Comparison of ENCODE assay signal across 10 mouse cellular contexts in genomic region chr1:36496719-36497118, GRCm38 (mm10). TPM values are rescaled to one million over a fixed set of nuclear protein-coding genes. Genes with fewer than 3 reads are reported as not detected.
DNase-seq lines count a peak whose midpoint lies in the region; ATAC-seq and TF ChIP-seq lines count a peak whose summit lies in the region.
"Had no signal": no experiment of that assay in that cellular context is flagged by ENCODE, and none has a peak within 500 bp of the region (broad histone marks: within the 10 kb centered on the region; RNA-seq: fewer than 3 reads in every experiment).

No protein-coding gene starts in this region.

- no peak for TF ChIP-seq POLR2A in cerebellum, adult 2 months (IDR thresholded peaks at IDR 0.05; ENCODE audit: borderline replicate concordance, insufficient read depth, low read length)

- peaks cover 21% of the 10 kb centered on the region for H3K36me3 ChIP-seq in kidney, embryonic 15.5 days
- H3K36me3 ChIP-seq in stomach, postnatal 0 days (ENCODE audit: control insufficient read depth, insufficient read depth, low read length): peaks cover 2% of the 10 kb centered on the region; the same call in 1 of the 2 replicates

- no peak overlapping the region for H3K4me2 ChIP-seq in kidney, embryonic 15.5 days
- H3K4me2 ChIP-seq in stomach, postnatal 0 days (replicated peaks; ENCODE audit: low read depth): no peak overlapping the region

- WGBS in cerebellum, adult 2 months: 33% methylated on average over 2 of the region's 2 CpGs
- WGBS in kidney, embryonic 15.5 days: 41% methylated on average over 2 of the region's 2 CpGs
- 58% methylated on average over 2 of the region's 2 CpGs for WGBS in stomach, postnatal 0 days

- no peak for ATAC-seq in kidney, embryonic 15.5 days (replicated peaks; ENCODE audit: low FRiP score)
- no peak for ATAC-seq in stomach, postnatal 0 days (ENCODE audit: low FRiP score, low TSS enrichment)

- H3K27ac ChIP-seq in cerebellum, adult 2 months (ENCODE audit: insufficient read depth, low read length): no peak overlapping the region
- no peak overlapping the region for H3K27ac ChIP-seq in kidney, embryonic 15.5 days
- H3K27ac ChIP-seq in stomach, postnatal 0 days (replicated peaks): no peak overlapping the region

- no peaks in the 10 kb centered on the region for H3K27me3 ChIP-seq in cerebellum, adult 2 months (ENCODE audit: control insufficient read depth, insufficient read depth, low read length)
- H3K27me3 ChIP-seq in kidney, embryonic 15.5 days: no peaks in the 10 kb centered on the region
- no peaks in the 10 kb centered on the region for H3K27me3 ChIP-seq in stomach, postnatal 0 days (ENCODE audit: control insufficient read depth, insufficient read depth, low read length)

- no peak overlapping the region for H3K4me3 ChIP-seq in cerebellum, adult 2 months (replicated peaks; ENCODE audit: insufficient read depth, low read depth, low read length)
- H3K4me3 ChIP-seq in kidney, embryonic 15.5 days (replicated peaks): no peak overlapping the region
- H3K4me3 ChIP-seq in stomach, postnatal 0 days (ENCODE audit: low read depth, low read length): no peak overlapping the region
- H3K4me3 ChIP-seq: megakaryocyte, embryonic 14.5 days had no signal

- H3K9ac ChIP-seq in kidney, embryonic 15.5 days: no peak overlapping the region
- H3K9ac ChIP-seq in stomach, postnatal 0 days (ENCODE audit: low read length): no peak overlapping the region

- peak; percentile 64; the same call in 1 of the 2 replicates for TF ChIP-seq CTCF in cerebellum, adult 2 months (IDR thresholded peaks at IDR 0.05; ENCODE audit: borderline replicate concordance, insufficient read depth, low read depth, low read length)
- TF ChIP-seq CTCF in stomach, postnatal 0 days (IDR thresholded peaks at IDR 0.05; ENCODE audit: low read depth): peak; percentile 64

- H3K9me3 ChIP-seq in kidney, embryonic 15.5 days (replicated peaks): no peaks in the 10 kb centered on the region
- H3K9me3 ChIP-seq in stomach, postnatal 0 days (ENCODE audit: control insufficient read depth, low read length): no peaks in the 10 kb centered on the region
- H3K9me3 ChIP-seq: megakaryocyte, embryonic 14.5 days had no signal

- peak in 1 of 2 experiments; percentile 59 for DNase-seq in cerebellum, adult 2 months
- no peak for DNase-seq in cerebellum, postnatal 4 days (ENCODE audit: low spot score in 2 of 2)
- DNase-seq in kidney, adult 9 months: peak; percentile 56
- peak; percentile 60 for DNase-seq in testis, postnatal 10 days (ENCODE audit: low spot score)
- no peak for DNase-seq in testis, postnatal 14 days (ENCODE audit: low spot score)
- no peak for DNase-seq in stomach, postnatal 0 days (ENCODE audit: low spot score)
- DNase-seq in frontal cortex, postnatal 36 days (ENCODE audit: low spot score in 2 of 2): no peak
- DNase-seq: heart, adult 11 months had no signal

- no peak for TF ChIP-seq EP300 in stomach, postnatal 0 days (optimal IDR thresholded peaks at IDR 0.05)

- peaks cover 35% of the 10 kb centered on the region for H3K4me1 ChIP-seq in cerebellum, adult 2 months (ENCODE audit: control insufficient read depth, insufficient read depth, low read length)
- peaks cover 10% of the 10 kb centered on the region for H3K4me1 ChIP-seq in kidney, embryonic 15.5 days
- H3K4me1 ChIP-seq in stomach, postnatal 0 days (replicated peaks; ENCODE audit: control insufficient read depth, insufficient read depth): 0 out of 2 replicates have a peak, but pooled peaks cover 4% of the 10 kb centered on the region

RNA-seq across cellular contexts. Expression of gene Cnnm3, which starts 14.9 kb away (rescaled TPM):
- polyA plus RNA-seq in cerebellum, adult 2 months (2012; rRNA removed): 46.2 and 48.7 TPM in 2 replicates
- 3.7 and 4.0 TPM in 2 replicates for polyA plus RNA-seq in kidney, embryonic 15.5 days (2015; fragmentation: Nextera tagmentation; extraction: Ambion mirVana)
- polyA plus RNA-seq in stomach, postnatal 0 days (2015; fragmentation: Nextera tagmentation; extraction: Ambion mirVana): 1.6 and 2.0 TPM in 2 replicates

RNA-seq across cellular contexts. Expression of gene Cnnm4, which starts 25.3 kb away (rescaled TPM):
- polyA plus RNA-seq in cerebellum, adult 2 months (2012; rRNA removed): 12.2 and 14.6 TPM in 2 replicates
- polyA plus RNA-seq in kidney, embryonic 15.5 days (2015; fragmentation: Nextera tagmentation; extraction: Ambion mirVana): 12.3 and 12.4 TPM in 2 replicates
- 18.2 and 19.1 TPM in 2 replicates for polyA plus RNA-seq in stomach, postnatal 0 days (2015; fragmentation: Nextera tagmentation; extraction: Ambion mirVana)

RNA-seq across cellular contexts. Expression of gene Ankrd23, which starts 40.0 kb away (rescaled TPM):
- polyA plus RNA-seq in cerebellum, adult 2 months (2012; rRNA removed): 14.4 and 15.2 TPM in 2 replicates
- polyA plus RNA-seq in kidney, embryonic 15.5 days (2015; fragmentation: Nextera tagmentation; extraction: Ambion mirVana): 21.8 and 22.1 TPM in 2 replicates
- polyA plus RNA-seq in stomach, postnatal 0 days (2015; fragmentation: Nextera tagmentation; extraction: Ambion mirVana): 6.1 and 8.5 TPM in 2 replicates

RNA-seq across cellular contexts. Expression of gene Gm42417, which starts 42.5 kb away (rescaled TPM):
- polyA plus RNA-seq in cerebellum, adult 2 months (2012; rRNA removed): 0.05 and 0.40 TPM in 2 replicates
- polyA plus RNA-seq in kidney, embryonic 15.5 days (2015; fragmentation: Nextera tagmentation; extraction: Ambion mirVana): 0.32 and 0.75 TPM in 2 replicates
- polyA plus RNA-seq in stomach, postnatal 0 days (2015; fragmentation: Nextera tagmentation; extraction: Ambion mirVana): 0.28 and 0.33 TPM in 2 replicates

RNA-seq across cellular contexts. Expression of gene Ankrd39, which starts 50.5 kb away (rescaled TPM):
- polyA plus RNA-seq in cerebellum, adult 2 months (2012; rRNA removed): 30.8 and 37.5 TPM in 2 replicates
- 26.2 and 26.3 TPM in 2 replicates for polyA plus RNA-seq in kidney, embryonic 15.5 days (2015; fragmentation: Nextera tagmentation; extraction: Ambion mirVana)
- polyA plus RNA-seq in stomach, postnatal 0 days (2015; fragmentation: Nextera tagmentation; extraction: Ambion mirVana): 19.5 and 20.1 TPM in 2 replicates

Comparison
In these comparisons a context has a peak if more than half of its experiments do, and no peak if none do; other contexts are left out.
1. DNase-seq: peak in kidney, adult 9 months (single experiment) and testis, postnatal 10 days (single experiment); none in cerebellum, postnatal 4 days (0 of 2), testis, postnatal 14 days (single experiment), stomach, postnatal 0 days (single experiment) and frontal cortex, postnatal 36 days (0 of 2).